Mouse (Mus musculus) monocyte, adult 59 days (primary cell): ENCODE measurements around the gene Pax8. TPM values are rescaled to one million over a fixed set of nuclear protein-coding genes. Genes with fewer than 3 reads are reported as not detected.

Experiments
- total RNA-seq, 2 experiments: library from RNA; stranded (reverse); gene quantifications; one replicate each; pipeline ENCODE4 v1.2.4; 2023

Gene Pax8
- not detected for total RNA-seq

DNA sequence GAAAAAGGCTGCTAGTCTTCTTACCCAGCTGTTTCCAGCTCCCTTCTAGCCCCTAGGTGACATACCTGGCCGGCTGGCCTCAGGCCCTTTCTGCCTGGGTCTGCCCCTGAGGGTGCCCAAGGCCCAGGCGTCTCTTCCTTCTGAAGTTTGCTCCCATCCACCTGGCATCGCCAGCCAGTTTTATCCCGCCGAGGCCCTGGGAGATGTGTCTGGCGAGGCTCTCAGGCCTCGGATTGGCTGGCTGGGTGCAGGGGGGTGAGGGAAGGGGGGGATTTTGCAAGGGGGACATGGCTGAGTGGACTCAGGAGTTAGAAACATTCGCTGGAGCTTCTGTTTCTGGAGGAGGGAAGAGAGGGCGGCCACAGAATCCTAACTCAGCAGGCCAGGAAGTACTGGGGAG, at the start of gene Pax8:
Pax8 (minus strand) TSS at position 180 of the 400 bp plus-strand sequence.

Other genes with a start within 250 kb of the Pax8 start
- gene Il1f5, start 198.6 kb downstream of the Pax8 start, total RNA-seq: not detected
- gene Il1f10, start 184.4 kb downstream of the Pax8 start, total RNA-seq: not detected
- gene Il1rn, start 138.7 kb downstream of the Pax8 start, total RNA-seq: 10 to 100 TPM; 14.6 to 18.5 TPM
- 10 to 100 TPM; 56.1 to 69.3 TPM for gene Psd4, start 108.0 kb downstream of the Pax8 start, total RNA-seq